Mouse (Mus musculus) testis, adult 2 months (tissue): ENCODE data around the gene Mark3. TPM values are rescaled to one million over a fixed set of nuclear protein-coding genes. Genes with fewer than 3 reads are reported as not detected.
"Not testable (repeated sequence)": the region's sequence is repeated elsewhere in the genome, so short reads cannot be mapped to it uniquely, and the experiment has no call there.

ENCODE experiments used
- H3K27ac ChIP-seq: fragments of 200-500 bp; 2 replicates; pipeline ENCODE4 v1.5.1; 2012; ENCODE audit warnings: low read depth, low read length; ENCODE audit not compliant: control insufficient read depth, insufficient read depth
- H3K27me3 ChIP-seq: fragments of 200-500 bp; 2 replicates; pipeline ENCODE4 v1.6.1; 2012; ENCODE audit warnings: mild to moderate bottlenecking, low read length, moderate library complexity; ENCODE audit not compliant: control insufficient read depth, insufficient read depth
- H3K36me3 ChIP-seq: fragments of 200-500 bp; 2 replicates; pipeline ENCODE4 v1.6.1; 2012; ENCODE audit warnings: mild to moderate bottlenecking, low read length; ENCODE audit not compliant: control insufficient read depth, insufficient read depth
- H3K4me1 ChIP-seq: fragments of 200-500 bp; 2 replicates; pipeline ENCODE4 v1.6.1; 2012; ENCODE audit warnings: low read length; ENCODE audit not compliant: control insufficient read depth, insufficient read depth
- H3K4me3 ChIP-seq: fragments of 200-500 bp; 2 replicates; pipeline ENCODE4 v1.5.1; 2012; ENCODE audit warnings: low read depth, mild to moderate bottlenecking, low read length, moderate library complexity, mixed read lengths; ENCODE audit not compliant: control insufficient read depth
- CTCF ChIP-seq: fragments of 200-500 bp; IDR thresholded peaks from 2 replicates; pipeline ENCODE4 v1.5.1; 2012; ENCODE audit warnings: low read depth, mild to moderate bottlenecking, inconsistent platforms, low read length, moderate library complexity; ENCODE audit not compliant: control insufficient read depth, insufficient read depth, insufficient replicate concordance
- POLR2A ChIP-seq: fragments of 200-500 bp; IDR thresholded peaks from 2 replicates; pipeline ENCODE4 v1.6.1; 2012; ENCODE audit warnings: low read depth, mild to moderate bottlenecking, inconsistent platforms, low read length, moderate library complexity; ENCODE audit not compliant: control insufficient read depth
- polyA plus RNA-seq: library from polyadenylated mRNA; depleted of rRNA; stranded (reverse); fragments of >200 nt; gene quantifications from 2 replicates; pipeline ENCODE4 v1.2.3, GENCODE M21; 2012

Gene Mark3
- polyA plus RNA-seq, 1 experiment: 17.0 TPM

GRCm38 (mm10) chr12:111550679-111551078 lies 23.6 kb upstream of the Mark3 start:
- H3K4me1 ChIP-seq: no peaks in the 10 kb centered on the region
- H3K27ac ChIP-seq: no peak overlapping the region
- H3K36me3 ChIP-seq: no peaks in the 10 kb centered on the region
- no peak for TF ChIP-seq CTCF
- no peak for TF ChIP-seq POLR2A
- no peak overlapping the region for H3K4me3 ChIP-seq
- no peaks in the 10 kb centered on the region for H3K27me3 ChIP-seq

- Histone ChIP-seq H3K4me1 (no peaks in the 10 kb centered on the region), H3K36me3 (no peaks in the 10 kb centered on the region), H3K27me3 (no peaks in the 10 kb centered on the region), H3K4me3 (no peak overlapping the region), H3K27ac (no peak overlapping the region)
- no peak for TF ChIP-seq POLR2A
- no peak for TF ChIP-seq CTCF
These were observed 22.0 kb upstream of the Mark3 start for GRCm38 (mm10) chr12:111552342-111552741.

GRCm38 (mm10) chr12:111555357-111555756 lies 19.0 kb upstream of the Mark3 start:
- Histone ChIP-seq H3K4me1 (no peaks in the 10 kb centered on the region), H3K4me3 (no peak overlapping the region), H3K36me3 (no peaks in the 10 kb centered on the region), H3K27me3 (no peaks in the 10 kb centered on the region), H3K27ac (no peak overlapping the region)
- TF ChIP-seq POLR2A (no peak), CTCF (no peak)

GRCm38 (mm10) chr12:111555893-111556292 lies 18.4 kb upstream of the Mark3 start:
- not testable (repeated sequence) for H3K4me3 ChIP-seq, H3K4me1 ChIP-seq, H3K27ac ChIP-seq, H3K27me3 ChIP-seq, H3K36me3 ChIP-seq

- H3K36me3 ChIP-seq: no peaks in the 10 kb centered on the region
- TF ChIP-seq CTCF: no peak
- no peak for TF ChIP-seq POLR2A
- no peaks in the 10 kb centered on the region for H3K4me1 ChIP-seq
- no peaks in the 10 kb centered on the region for H3K27me3 ChIP-seq
- H3K27ac ChIP-seq: no peak overlapping the region
- H3K4me3 ChIP-seq: no peak overlapping the region
These were observed 16.8 kb upstream of the Mark3 start for GRCm38 (mm10) chr12:111557538-111557937.

- no peaks in the 10 kb centered on the region for H3K36me3 ChIP-seq
- H3K4me3 ChIP-seq: no peak overlapping the region
- H3K27me3 ChIP-seq: no peaks in the 10 kb centered on the region
- no peaks in the 10 kb centered on the region for H3K4me1 ChIP-seq
- no peak overlapping the region for H3K27ac ChIP-seq
- TF ChIP-seq POLR2A (no peak), CTCF (no peak)
These were observed 15.7 kb upstream of the Mark3 start for GRCm38 (mm10) chr12:111558655-111559054.

GRCm38 (mm10) chr12:111559647-111560258 lies 14.6 kb upstream of the Mark3 start:
- Histone ChIP-seq H3K27me3 (no peaks in the 10 kb centered on the region), H3K4me1 (no peaks in the 10 kb centered on the region), H3K4me3 (no peak overlapping the region), H3K27ac (no peak overlapping the region), H3K36me3 (no peaks in the 10 kb centered on the region)
- TF ChIP-seq CTCF: no peak
- no peak for TF ChIP-seq POLR2A

GRCm38 (mm10) chr12:111560286-111560685 lies 14.0 kb upstream of the Mark3 start:
- no peak overlapping the region for H3K4me3 ChIP-seq
- no peaks in the 10 kb centered on the region for H3K36me3 ChIP-seq
- H3K27me3 ChIP-seq: no peaks in the 10 kb centered on the region
- no peak for TF ChIP-seq POLR2A
- no peak for TF ChIP-seq CTCF
- H3K4me1 ChIP-seq: no peaks in the 10 kb centered on the region
- no peak overlapping the region for H3K27ac ChIP-seq
